Mouse (Mus musculus): Measurements from ENCODE around the gene Igfbp4. TPM values are rescaled to one million over a fixed set of nuclear protein-coding genes. Genes with fewer than 3 reads are reported as not detected.

Igfbp4 gene
- polyA plus RNA-seq, 1 experiment: 220 TPM

DNA sequence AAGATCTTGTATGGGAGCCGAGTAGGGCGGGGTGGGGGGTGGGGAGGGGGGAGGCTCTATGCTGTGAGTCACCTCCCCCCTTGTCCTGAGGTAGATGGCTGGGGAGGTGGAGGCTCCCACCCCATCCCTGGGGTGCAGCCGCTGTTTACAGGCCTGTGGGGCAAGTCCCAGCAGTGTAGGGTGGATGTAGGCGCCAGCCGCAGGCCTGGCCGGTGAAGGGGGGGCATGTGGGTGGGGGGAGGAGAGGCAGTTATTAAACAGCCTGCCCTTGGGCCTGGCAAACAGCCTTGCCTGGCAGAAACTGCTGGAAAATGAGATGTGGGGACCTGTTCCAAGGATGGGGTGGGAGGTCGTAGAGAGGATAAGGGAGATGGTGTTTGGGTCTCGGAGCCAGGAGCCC is 41.1 kb downstream of the Igfbp4 start:
- H3K27ac ChIP-seq (ENCODE audit: control insufficient read depth, insufficient read depth, low read length): no peak overlapping the region
- H3K4me3 ChIP-seq (ENCODE audit: control insufficient read depth, insufficient read depth, low read length): no peak overlapping the region
- no peak for DNase-seq
- no peaks in the 10 kb centered on the region for H3K4me1 ChIP-seq (replicated peaks; ENCODE audit: control insufficient read depth, insufficient read depth, low read length)
- no peak for TF ChIP-seq CTCF (IDR thresholded peaks at IDR 0.05; ENCODE audit: borderline replicate concordance, control insufficient read depth, extremely low read depth, insufficient read depth, low read length, poor library complexity)
- TF ChIP-seq POLR2A (IDR thresholded peaks at IDR 0.05; ENCODE audit: control insufficient read depth, extremely low read depth, insufficient read depth, low read length, poor library complexity): no peak
- WGBS: 72% methylated on average over 8 of the region's 8 CpGs
- H3K27me3 ChIP-seq (ENCODE audit: control insufficient read depth, insufficient read depth, low read length): no peaks in the 10 kb centered on the region
- no peaks in the 10 kb centered on the region for H3K36me3 ChIP-seq (ENCODE audit: control insufficient read depth, insufficient read depth, low read length)

DNA sequence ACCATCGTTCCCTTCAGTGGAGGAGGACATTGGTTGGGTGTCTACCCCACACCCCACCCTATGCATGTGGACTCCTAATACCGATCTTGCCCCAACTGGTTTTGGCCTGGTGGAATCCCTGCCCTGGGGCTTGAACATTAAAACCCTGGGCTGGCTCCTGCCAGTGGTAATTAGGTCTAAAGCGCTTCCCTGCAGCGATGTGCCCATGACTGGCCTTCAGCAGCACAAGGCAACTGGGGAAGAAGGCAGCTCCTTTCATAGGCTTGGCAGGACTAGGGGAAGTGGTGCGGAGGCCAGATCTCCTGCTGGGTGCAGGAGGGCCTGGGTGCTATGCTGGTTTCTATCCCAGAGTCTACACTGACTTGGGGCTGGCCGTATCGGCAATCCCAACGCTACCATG is 42.5 kb downstream of the Igfbp4 start:
- 97% methylated on average over 8 of the region's 8 CpGs for WGBS
- H3K27me3 ChIP-seq (ENCODE audit: control insufficient read depth, insufficient read depth, low read length): no peaks in the 10 kb centered on the region
- H3K36me3 ChIP-seq (ENCODE audit: control insufficient read depth, insufficient read depth, low read length): no peaks in the 10 kb centered on the region
- H3K4me3 ChIP-seq (ENCODE audit: control insufficient read depth, insufficient read depth, low read length): no peak overlapping the region
- H3K4me1 ChIP-seq (replicated peaks; ENCODE audit: control insufficient read depth, insufficient read depth, low read length): no peaks in the 10 kb centered on the region
- no peak for DNase-seq
- no peak for TF ChIP-seq POLR2A (IDR thresholded peaks at IDR 0.05; ENCODE audit: control insufficient read depth, extremely low read depth, insufficient read depth, low read length, poor library complexity)
- TF ChIP-seq CTCF (IDR thresholded peaks at IDR 0.05; ENCODE audit: borderline replicate concordance, control insufficient read depth, extremely low read depth, insufficient read depth, low read length, poor library complexity): no peak
- no peak overlapping the region for H3K27ac ChIP-seq (ENCODE audit: control insufficient read depth, insufficient read depth, low read length)

- Histone ChIP-seq H3K4me1 (replicated peaks; ENCODE audit: control insufficient read depth, insufficient read depth, low read length) (no peaks in the 10 kb centered on the region), H3K27me3 (ENCODE audit: control insufficient read depth, insufficient read depth, low read length) (no peaks in the 10 kb centered on the region), H3K4me3 (ENCODE audit: control insufficient read depth, insufficient read depth, low read length) (no peak overlapping the region), H3K36me3 (ENCODE audit: control insufficient read depth, insufficient read depth, low read length) (no peaks in the 10 kb centered on the region), H3K27ac (ENCODE audit: control insufficient read depth, insufficient read depth, low read length) (no peak overlapping the region)
- no peak for DNase-seq
- no peak for TF ChIP-seq CTCF (IDR thresholded peaks at IDR 0.05; ENCODE audit: borderline replicate concordance, control insufficient read depth, extremely low read depth, insufficient read depth, low read length, poor library complexity)
- no peak for TF ChIP-seq POLR2A (IDR thresholded peaks at IDR 0.05; ENCODE audit: control insufficient read depth, extremely low read depth, insufficient read depth, low read length, poor library complexity)
- WGBS: 96% methylated on average over 9 of the region's 9 CpGs
Measured at GRCm38 (mm10) chr11:99084366-99084765, 43.3 kb downstream of the Igfbp4 start.

DNA sequence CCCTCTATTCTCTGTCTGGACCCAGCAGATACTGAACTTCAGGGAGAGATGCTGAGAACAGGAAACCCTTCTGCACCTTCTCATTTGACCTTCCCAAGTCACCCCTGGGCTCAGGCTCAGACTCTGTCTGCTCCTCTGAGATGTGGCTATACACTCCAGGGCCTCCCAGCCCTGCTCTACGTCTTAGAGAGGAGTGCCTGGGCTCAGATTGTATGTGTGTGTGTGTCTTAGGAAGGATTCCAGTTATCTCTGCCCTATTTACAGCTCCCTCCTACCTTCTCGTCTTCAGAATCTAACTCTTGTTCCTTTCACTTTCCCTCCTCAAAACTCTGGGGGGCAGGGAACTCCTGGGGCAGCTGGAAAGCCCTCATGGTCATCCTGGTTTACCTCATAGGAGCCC is 47.4 kb downstream of the Igfbp4 start:
- no peak for TF ChIP-seq CTCF (IDR thresholded peaks at IDR 0.05; ENCODE audit: borderline replicate concordance, control insufficient read depth, extremely low read depth, insufficient read depth, low read length, poor library complexity)
- no peak for TF ChIP-seq POLR2A (IDR thresholded peaks at IDR 0.05; ENCODE audit: control insufficient read depth, extremely low read depth, insufficient read depth, low read length, poor library complexity)

GRCm38 (mm10) chr11:99089077-99089601 is 48.1 kb downstream of the Igfbp4 start, which contains the start of gene Tns4:
Tns4 (minus strand) TSS chr11:99089306.
- Histone ChIP-seq H3K36me3 (ENCODE audit: control insufficient read depth, insufficient read depth, low read length) (no peaks in the 10 kb centered on the region), H3K4me1 (replicated peaks; ENCODE audit: control insufficient read depth, insufficient read depth, low read length) (no peaks in the 10 kb centered on the region), H3K27ac (ENCODE audit: control insufficient read depth, insufficient read depth, low read length) (no peak within 1 kb of the TSS), H3K4me3 (ENCODE audit: control insufficient read depth, insufficient read depth, low read length) (no peak within 1 kb of the TSS), H3K27me3 (ENCODE audit: control insufficient read depth, insufficient read depth, low read length) (no peaks in the 10 kb centered on the region)
- no peak for TF ChIP-seq CTCF (IDR thresholded peaks at IDR 0.05; ENCODE audit: borderline replicate concordance, control insufficient read depth, extremely low read depth, insufficient read depth, low read length, poor library complexity)
- TF ChIP-seq POLR2A (IDR thresholded peaks at IDR 0.05; ENCODE audit: control insufficient read depth, extremely low read depth, insufficient read depth, low read length, poor library complexity): no peak
- 88% methylated on average over 14 of the region's 14 CpGs for WGBS
- DNase-seq: no peak

More for the DNA sequence above, 47.4 kb downstream of the Igfbp4 start:
- Histone ChIP-seq H3K4me1 (replicated peaks; ENCODE audit: control insufficient read depth, insufficient read depth, low read length) (no peaks in the 10 kb centered on the region), H3K4me3 (ENCODE audit: control insufficient read depth, insufficient read depth, low read length) (no peak overlapping the region), H3K36me3 (ENCODE audit: control insufficient read depth, insufficient read depth, low read length) (no peaks in the 10 kb centered on the region), H3K27me3 (ENCODE audit: control insufficient read depth, insufficient read depth, low read length) (no peaks in the 10 kb centered on the region), H3K27ac (ENCODE audit: control insufficient read depth, insufficient read depth, low read length) (no peak overlapping the region)
- no peak for DNase-seq
- WGBS: 71% methylated on average over 2 of the region's 2 CpGs

DNA sequence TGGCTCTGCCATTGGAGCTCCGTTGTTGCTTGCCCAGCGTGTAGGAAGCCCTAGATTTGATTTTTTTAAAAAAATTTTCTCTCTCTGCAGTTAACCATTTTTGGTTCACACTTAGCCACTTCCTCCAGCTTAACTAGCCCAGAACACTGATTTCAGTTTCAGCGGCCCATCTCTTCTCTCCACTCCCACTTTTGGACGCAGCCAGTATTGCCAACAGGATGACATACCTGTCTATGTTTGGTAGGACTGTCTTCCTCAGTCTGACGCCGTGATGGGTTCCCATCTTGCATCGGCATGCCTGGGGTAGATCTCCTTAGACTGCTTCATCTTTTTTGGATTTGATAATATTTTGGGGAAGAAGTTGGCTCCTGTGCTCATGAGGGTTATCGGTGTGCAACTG is 49.3 kb downstream of the Igfbp4 start:
- no peaks in the 10 kb centered on the region for H3K4me1 ChIP-seq (replicated peaks; ENCODE audit: control insufficient read depth, insufficient read depth, low read length)
- no peaks in the 10 kb centered on the region for H3K36me3 ChIP-seq (ENCODE audit: control insufficient read depth, insufficient read depth, low read length)
- TF ChIP-seq POLR2A (IDR thresholded peaks at IDR 0.05; ENCODE audit: control insufficient read depth, extremely low read depth, insufficient read depth, low read length, poor library complexity) (no peak), CTCF (IDR thresholded peaks at IDR 0.05; ENCODE audit: borderline replicate concordance, control insufficient read depth, extremely low read depth, insufficient read depth, low read length, poor library complexity) (no peak)
- no peak overlapping the region for H3K4me3 ChIP-seq (ENCODE audit: control insufficient read depth, insufficient read depth, low read length)
- no peaks in the 10 kb centered on the region for H3K27me3 ChIP-seq (ENCODE audit: control insufficient read depth, insufficient read depth, low read length)
- no peak overlapping the region for H3K27ac ChIP-seq (ENCODE audit: control insufficient read depth, insufficient read depth, low read length)
- DNase-seq: peak; percentile 46
- 70% methylated on average over 8 of the region's 8 CpGs for whole genome bisulfite sequencing

DNA sequence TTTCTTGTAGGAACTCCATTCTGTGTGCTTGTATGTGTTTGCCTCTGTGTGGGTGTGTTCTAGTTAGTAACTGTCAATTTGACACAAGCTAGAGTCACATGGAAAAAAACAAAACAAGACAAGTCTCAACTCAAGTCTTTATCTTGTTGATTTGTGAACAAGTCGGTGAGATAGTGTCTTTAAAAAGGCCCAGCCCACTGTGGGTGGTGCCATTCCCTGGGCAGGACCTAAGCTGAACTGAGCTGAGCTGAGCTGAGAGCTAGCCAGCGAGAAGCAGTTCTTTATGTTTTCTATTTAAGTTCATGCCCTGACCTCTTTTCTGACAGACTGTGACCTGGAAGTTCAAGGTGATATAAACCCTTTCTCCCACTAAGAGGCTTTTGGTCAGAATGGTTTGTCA is 50.6 kb downstream of the Igfbp4 start:
- no peak overlapping the region for H3K27ac ChIP-seq (ENCODE audit: control insufficient read depth, insufficient read depth, low read length)
- no peaks in the 10 kb centered on the region for H3K4me1 ChIP-seq (replicated peaks; ENCODE audit: control insufficient read depth, insufficient read depth, low read length)
- no peaks in the 10 kb centered on the region for H3K27me3 ChIP-seq (ENCODE audit: control insufficient read depth, insufficient read depth, low read length)
- H3K4me3 ChIP-seq (ENCODE audit: control insufficient read depth, insufficient read depth, low read length): no peak overlapping the region
- no peak for DNase-seq
- no peaks in the 10 kb centered on the region for H3K36me3 ChIP-seq (ENCODE audit: control insufficient read depth, insufficient read depth, low read length)
- no peak for TF ChIP-seq POLR2A (IDR thresholded peaks at IDR 0.05; ENCODE audit: control insufficient read depth, extremely low read depth, insufficient read depth, low read length, poor library complexity)
- TF ChIP-seq CTCF (IDR thresholded peaks at IDR 0.05; ENCODE audit: borderline replicate concordance, control insufficient read depth, extremely low read depth, insufficient read depth, low read length, poor library complexity): no peak
- WGBS: 84% methylated on average over 2 of the region's 2 CpGs
